Mouse (Mus musculus) midbrain, embryonic 11.5 days (tissue): Measurements from ENCODE around the gene Cnr2. TPM values are rescaled to one million over a fixed set of nuclear protein-coding genes. Genes with fewer than 3 reads are reported as not detected.

ENCODE experiments used
- ATAC-seq: fragments of 200-750 bp; cut with Nextera tagmentation; 2 replicates; pipeline ENCODE4 v1.8.0; 2017; ENCODE audit warnings: moderate TSS enrichment, moderate library complexity; ENCODE audit not compliant: low FRiP score
- DNase-seq: peaks from one replicate; pipeline ENCODE4 v3.0.0; 2015; ENCODE audit warnings: low spot score; ENCODE audit errors: missing footprints
- H3K27ac ChIP-seq: fragments of 300-500 bp; sonication (generic); 2 replicates; pipeline ENCODE4 v1.5.1; 2014; ENCODE audit warnings: low read depth, low read length
- H3K27me3 ChIP-seq: fragments of 300-500 bp; sonication (generic); 2 replicates; pipeline ENCODE4 v1.6.1; 2014; ENCODE audit warnings: mild to moderate bottlenecking, low read length, moderate library complexity, mixed read lengths; ENCODE audit not compliant: control insufficient read depth, insufficient read depth
- H3K36me3 ChIP-seq: fragments of 300-500 bp; sonication (generic); 2 replicates; pipeline ENCODE4 v1.6.1; 2014; ENCODE audit warnings: mild to moderate bottlenecking, low read length, moderate library complexity, mixed read lengths; ENCODE audit not compliant: control insufficient read depth, insufficient read depth
- H3K4me1 ChIP-seq: fragments of 300-500 bp; sonication (generic); 2 replicates; pipeline ENCODE4 v1.6.1; 2014; ENCODE audit warnings: low read length; ENCODE audit not compliant: control insufficient read depth, insufficient read depth
- H3K4me2 ChIP-seq: fragments of 300-500 bp; sonication (generic); 2 replicates; pipeline ENCODE4 v1.6.1; 2014; ENCODE audit warnings: mild to moderate bottlenecking, moderate library complexity
- H3K4me3 ChIP-seq: fragments of 300-500 bp; sonication (generic); 2 replicates; pipeline ENCODE4 v1.5.1; 2014; ENCODE audit warnings: low read depth, low read length
- H3K9ac ChIP-seq: fragments of 300-500 bp; sonication (generic); 2 replicates; pipeline ENCODE4 v1.6.1; 2014; ENCODE audit warnings: low read length
- H3K9me3 ChIP-seq: fragments of 300-500 bp; sonication (generic); 2 replicates; pipeline ENCODE4 v1.6.1; 2016; ENCODE audit warnings: low read length; ENCODE audit not compliant: control insufficient read depth
- WGBS: fragments of 180-500 bp; shearing (Covaris S2); extraction: QIAGEN DNeasy Blood & Tissue Kit; methylation state at CpG from one replicate; pipeline ENCODE4 v1.1.7; 2014; 5-methylcytosine and 5-hydroxymethylcytosine counted together
- polyA plus RNA-seq: library from polyadenylated mRNA; unstranded; fragments of >200 nt; fragmentation: Nextera tagmentation; extraction: Ambion mirVana; gene quantifications from 2 replicates; pipeline ENCODE4 v1.2.1, GENCODE M21; 2014

The Cnr2 gene
- polyA plus RNA-seq, 1 experiment from 2014 or later, result 0.63 TPM

GRCm38 (mm10) chr4:135946659-135947301 is 51.6 kb downstream of the Cnr2 start:
- peak overlapping the region; percentile 72 for H3K9ac ChIP-seq
- H3K27ac ChIP-seq, result 0 out of 2 replicates have a peak overlapping the region, but pooled peaks have one; percentile 12
- H3K9me3 ChIP-seq, result no peaks in the 10 kb centered on the region
- H3K36me3 ChIP-seq, result peaks cover 2% of the 10 kb centered on the region; the same call in 1 of the 2 replicates
- H3K4me3 ChIP-seq, result peak overlapping the region; percentile 80
- no peak for DNase-seq
- H3K27me3 ChIP-seq, result no peaks in the 10 kb centered on the region
- WGBS, result 1% methylated on average over 28 of the region's 28 CpGs
- H3K4me1 ChIP-seq, result peaks cover 7% of the 10 kb centered on the region
- ATAC-seq, result no peak
- H3K4me2 ChIP-seq, result peak overlapping the region; percentile 87

DNA sequence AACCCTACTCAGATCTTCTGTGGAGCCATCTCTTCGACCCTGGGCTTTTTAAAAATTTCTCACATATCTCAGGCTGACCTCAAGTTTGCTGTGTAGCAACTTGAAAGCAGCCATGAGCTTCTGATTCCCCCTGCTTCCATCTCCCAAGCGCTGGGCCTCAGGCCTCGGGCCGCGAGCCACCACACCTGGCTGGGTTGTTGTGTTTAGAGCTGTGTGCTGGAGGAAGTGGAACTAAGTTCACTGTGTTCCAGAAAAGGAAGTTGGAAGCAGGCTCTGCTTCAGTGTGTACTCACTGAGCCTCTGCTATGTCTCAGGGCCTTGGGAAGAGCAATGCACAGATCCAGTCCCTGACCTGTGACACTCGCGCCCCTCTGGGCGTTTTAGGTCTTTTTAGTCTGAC is 52.9 kb downstream of the Cnr2 start:
- no peak for ATAC-seq
- no peaks in the 10 kb centered on the region for H3K27me3 ChIP-seq
- 95% methylated on average over 8 of the region's 8 CpGs for WGBS

GRCm38 (mm10) chr4:135949475-135949874 is 54.3 kb downstream of the Cnr2 start:
- peaks cover 5% of the 10 kb centered on the region for H3K36me3 ChIP-seq
- ATAC-seq (no peak), DNase-seq (peak; percentile 14)
- WGBS, result 93% methylated on average over 10 of the region's 10 CpGs
- no peak overlapping the region for H3K4me3 ChIP-seq
- H3K27me3 ChIP-seq, result no peaks in the 10 kb centered on the region
- H3K9me3 ChIP-seq, result no peaks in the 10 kb centered on the region
- peaks cover 7% of the 10 kb centered on the region for H3K4me1 ChIP-seq
- H3K27ac ChIP-seq, result no peak overlapping the region
- no peak overlapping the region for H3K9ac ChIP-seq
- no peak overlapping the region for H3K4me2 ChIP-seq

More for the DNA sequence above, 52.9 kb downstream of the Cnr2 start:
- no peak overlapping the region for H3K27ac ChIP-seq
- H3K4me3 ChIP-seq, result no peak overlapping the region
- H3K9ac ChIP-seq, result no peak overlapping the region
- H3K4me1 ChIP-seq, result peaks cover 7% of the 10 kb centered on the region
- DNase-seq, result no peak
- peaks cover 5% of the 10 kb centered on the region for H3K36me3 ChIP-seq
- no peaks in the 10 kb centered on the region for H3K9me3 ChIP-seq
- no peak overlapping the region for H3K4me2 ChIP-seq

DNA sequence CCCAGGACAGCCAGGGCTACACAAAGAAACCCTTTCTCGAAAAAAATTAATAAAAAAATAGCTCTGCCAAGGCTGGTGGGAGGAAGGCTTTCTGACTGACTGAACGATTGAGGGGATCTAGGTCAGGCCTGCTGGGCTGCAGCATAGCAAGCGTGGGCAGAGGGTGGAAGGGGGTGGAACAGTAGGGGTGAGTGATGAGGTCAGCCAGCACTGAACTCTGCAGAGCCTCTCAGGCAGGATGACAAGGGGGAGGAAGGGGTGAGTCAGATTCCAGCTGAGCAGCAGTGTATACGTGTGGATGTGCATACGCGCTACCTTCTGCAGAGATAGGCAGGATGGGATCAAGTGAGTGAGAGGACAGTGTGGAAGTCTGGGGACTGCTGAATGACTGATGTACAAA is 54.7 kb downstream of the Cnr2 start:
- H3K4me2 ChIP-seq, result no peak overlapping the region
- no peaks in the 10 kb centered on the region for H3K9me3 ChIP-seq
- no peak overlapping the region for H3K9ac ChIP-seq
- DNase-seq (peak; percentile 37), ATAC-seq (no peak)
- no peak overlapping the region for H3K4me3 ChIP-seq
- H3K36me3 ChIP-seq, result peaks cover 5% of the 10 kb centered on the region
- H3K4me1 ChIP-seq, result peaks cover 7% of the 10 kb centered on the region
- no peaks in the 10 kb centered on the region for H3K27me3 ChIP-seq
- 73% methylated on average over 6 of the region's 6 CpGs for WGBS
- H3K27ac ChIP-seq, result no peak overlapping the region

- no peak for ATAC-seq
- no peak for DNase-seq
- peaks cover 7% of the 10 kb centered on the region for H3K4me1 ChIP-seq
- H3K9ac ChIP-seq, result no peak overlapping the region
- H3K27me3 ChIP-seq, result no peaks in the 10 kb centered on the region
- 90% methylated on average over 6 of the region's 6 CpGs for WGBS
- no peak overlapping the region for H3K4me2 ChIP-seq
- no peaks in the 10 kb centered on the region for H3K9me3 ChIP-seq
- H3K4me3 ChIP-seq, result no peak overlapping the region
- H3K36me3 ChIP-seq, result peaks cover 5% of the 10 kb centered on the region
- no peak overlapping the region for H3K27ac ChIP-seq
These were observed 55.2 kb downstream of the Cnr2 start for GRCm38 (mm10) chr4:135950365-135950764.

GRCm38 (mm10) chr4:135951505-135951904 is 56.3 kb downstream of the Cnr2 start:
- no peak for ATAC-seq
- DNase-seq, result peak; percentile 82
- WGBS, result 94% methylated on average over 3 of the region's 3 CpGs
- H3K9ac ChIP-seq, result no peak overlapping the region
- no peak overlapping the region for H3K4me3 ChIP-seq
- H3K4me2 ChIP-seq, result no peak overlapping the region
- H3K36me3 ChIP-seq, result peaks cover 5% of the 10 kb centered on the region
- peaks cover 3% of the 10 kb centered on the region for H3K4me1 ChIP-seq
- H3K27me3 ChIP-seq, result no peaks in the 10 kb centered on the region
- no peak overlapping the region for H3K27ac ChIP-seq
- H3K9me3 ChIP-seq, result no peaks in the 10 kb centered on the region

GRCm38 (mm10) chr4:135953179-135953578 is 58.0 kb downstream of the Cnr2 start:
- Histone ChIP-seq H3K4me3 (no peak overlapping the region), H3K4me1 (no peaks in the 10 kb centered on the region; the same call in 1 of the 2 replicates), H3K27me3 (no peaks in the 10 kb centered on the region), H3K27ac (no peak overlapping the region), H3K4me2 (no peak overlapping the region), H3K9me3 (no peaks in the 10 kb centered on the region), H3K36me3 (peaks cover 5% of the 10 kb centered on the region), H3K9ac (no peak overlapping the region)
- 93% methylated on average over 3 of the region's 3 CpGs for WGBS
- no peak for ATAC-seq
- DNase-seq, result no peak

GRCm38 (mm10) chr4:135954241-135954640 is 59.0 kb downstream of the Cnr2 start:
- Histone ChIP-seq H3K9me3 (no peaks in the 10 kb centered on the region), H3K4me1 (no peaks in the 10 kb centered on the region), H3K9ac (no peak overlapping the region), H3K27me3 (no peaks in the 10 kb centered on the region), H3K36me3 (peaks cover 5% of the 10 kb centered on the region), H3K4me3 (no peak overlapping the region), H3K4me2 (no peak overlapping the region), H3K27ac (no peak overlapping the region)
- 17% methylated on average over 2 of the region's 2 CpGs for WGBS
- peak; percentile 97 for DNase-seq
- peak; percentile 58; the same call in 1 of the 2 replicates for ATAC-seq

- H3K27me3 ChIP-seq, result no peaks in the 10 kb centered on the region
- H3K36me3 ChIP-seq, result peaks cover 5% of the 10 kb centered on the region
- WGBS, result 88% methylated on average over 9 of the region's 9 CpGs
These were observed 60.7 kb downstream of the Cnr2 start for GRCm38 (mm10) chr4:135955886-135956285.

More at GRCm38 (mm10) chr4:135955886-135956285, 60.7 kb downstream of the Cnr2 start:
- Histone ChIP-seq H3K4me2 (no peak overlapping the region), H3K27ac (no peak overlapping the region), H3K4me1 (no peaks in the 10 kb centered on the region), H3K9me3 (no peaks in the 10 kb centered on the region), H3K4me3 (no peak overlapping the region), H3K9ac (no peak overlapping the region)
- DNase-seq (no peak), ATAC-seq (no peak)
